In the genomic region with DNA sequence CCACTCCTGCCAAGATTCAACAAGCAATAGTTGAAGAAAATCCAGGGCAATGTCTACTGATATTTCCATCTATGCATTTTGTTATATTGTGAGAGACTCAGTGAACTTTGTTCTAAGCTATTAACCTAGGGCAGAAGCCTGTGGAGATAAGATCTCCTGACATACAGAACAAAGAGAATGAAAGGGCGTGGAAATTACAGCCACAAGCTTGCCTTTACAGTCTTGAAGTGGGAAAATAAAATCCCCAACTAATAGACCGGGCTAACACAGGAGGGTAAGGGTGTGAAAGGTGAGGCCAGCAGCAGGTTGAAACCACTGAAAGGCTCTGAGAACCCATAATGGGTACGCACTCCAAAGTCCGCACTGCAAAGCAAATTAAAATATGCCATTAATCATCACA, we compare ENCODE assay signal across 25 mouse cellular contexts.
DNase-seq lines count a peak whose midpoint lies in the region; ATAC-seq and TF ChIP-seq lines count a peak whose summit lies in the region.
"Had no signal": no experiment of that assay in that cellular context is flagged by ENCODE, and none has a peak within 500 bp of the region (broad histone marks: within the 10 kb centered on the region; RNA-seq: fewer than 3 reads in every experiment).

No protein-coding gene starts in this region.

- H3K36me3 ChIP-seq in intestine, postnatal 0 days (ENCODE audit: control insufficient read depth, insufficient read depth) = no peaks in the 10 kb centered on the region
- H3K36me3 ChIP-seq in midbrain, embryonic 16.5 days (ENCODE audit: control insufficient read depth, insufficient read depth, low read length) = no peaks in the 10 kb centered on the region
- H3K36me3 ChIP-seq: embryonic facial prominence, embryonic 10.5 days; forebrain, embryonic 10.5 days; heart, embryonic 15.5 days; hindbrain, embryonic 10.5 days had no signal

- DNase-seq in CD4-positive helper T cell, adult 2 months (ENCODE audit: low read depth, low spot score) = peak; percentile 23
- DNase-seq in CD4-positive, CD25-positive, alpha-beta regulatory T cell, adult 2 months (ENCODE audit: low read depth, low spot score) = peak; percentile 33
- no peak for DNase-seq in c-Kit-positive CD71-positive TER-119-positive erythroid progenitor cells, embryonic 14.5 days (ENCODE audit: low spot score)
- DNase-seq in kidney, adult 8-10 months = no peak
- DNase-seq: adrenal gland, adult 2 months; adrenal gland, postnatal 25 days; cerebellum, adult 11 months; cerebellum, adult 9-10 months; cerebellum, postnatal 36 days; gastrocnemius, adult 2 months; gastrocnemius, postnatal 25 days; kidney, adult 9 months had no signal

- H3K4me3 ChIP-seq in intestine, postnatal 0 days (ENCODE audit: low read depth, low read length) = no peak overlapping the region
- no peak overlapping the region for H3K4me3 ChIP-seq in midbrain, embryonic 16.5 days (ENCODE audit: low read depth, low read length)
- H3K4me3 ChIP-seq: embryonic facial prominence, embryonic 10.5 days; erythroblast, embryonic 14.5 days; forebrain, embryonic 10.5 days; gastrocnemius, adult 2 months; heart, embryonic 15.5 days; hindbrain, embryonic 10.5 days had no signal

- 0 out of 2 replicates have a peak overlapping the region, but pooled peaks have one; percentile 1 for H3K4me2 ChIP-seq in intestine, postnatal 0 days (replicated peaks; ENCODE audit: low read depth)
- H3K4me2 ChIP-seq in midbrain, embryonic 16.5 days (ENCODE audit: low read length) = no peak overlapping the region
- H3K4me2 ChIP-seq: heart, embryonic 11.5 days; heart, embryonic 15.5 days; hindbrain, embryonic 14.5 days had no signal

- ATAC-seq in inflammation-experienced regulatory T-cells, adult 6 months = peak; percentile 54
- peak; percentile 93 for ATAC-seq in intestine, postnatal 0 days
- no peak for ATAC-seq in midbrain, embryonic 16.5 days
- ATAC-seq: forebrain, embryonic 14.5 days; Patski had no signal

- H3K9me3 ChIP-seq in intestine, postnatal 0 days (ENCODE audit: control insufficient read depth) = no peaks in the 10 kb centered on the region
- no peaks in the 10 kb centered on the region for H3K9me3 ChIP-seq in midbrain, embryonic 16.5 days (replicated peaks; ENCODE audit: control insufficient read depth, low read length, poor library complexity, severe bottlenecking)
- H3K9me3 ChIP-seq: embryonic facial prominence, embryonic 10.5 days; forebrain, embryonic 10.5 days; heart, embryonic 15.5 days; hindbrain, embryonic 10.5 days had no signal

- no peaks in the 10 kb centered on the region; the same call in 1 of the 2 replicates for H3K4me1 ChIP-seq in intestine, postnatal 0 days (replicated peaks; ENCODE audit: control insufficient read depth, insufficient read depth, low read length)
- peaks cover under 1% of the 10 kb centered on the region; the same call in 1 of the 2 replicates for H3K4me1 ChIP-seq in midbrain, embryonic 16.5 days (ENCODE audit: control insufficient read depth, insufficient read depth, low read length)
- H3K4me1 ChIP-seq: heart, embryonic 15.5 days had no signal

- H3K9ac ChIP-seq in intestine, postnatal 0 days (ENCODE audit: low read depth, low read length) = no peak overlapping the region
- no peak overlapping the region for H3K9ac ChIP-seq in midbrain, embryonic 16.5 days (ENCODE audit: low read depth, low read length)
- H3K9ac ChIP-seq: heart, embryonic 15.5 days; hindbrain, embryonic 14.5 days had no signal

- WGBS in intestine, postnatal 0 days = 41% methylated on average over 4 of the region's 4 CpGs
- 84% methylated on average over 4 of the region's 4 CpGs for WGBS in midbrain, embryonic 16.5 days

- H3K27me3 ChIP-seq in intestine, postnatal 0 days (replicated peaks; ENCODE audit: control insufficient read depth, insufficient read depth, low read length) = no peaks in the 10 kb centered on the region
- H3K27me3 ChIP-seq in midbrain, embryonic 16.5 days (ENCODE audit: control insufficient read depth, insufficient read depth, low read depth, low read length) = no peaks in the 10 kb centered on the region
- H3K27me3 ChIP-seq: CH12.LX; heart, embryonic 15.5 days; Patski had no signal

- H3K27ac ChIP-seq in intestine, postnatal 0 days (ENCODE audit: low read depth, low read length) = peak overlapping the region; percentile 15; the same call in 1 of the 2 replicates
- H3K27ac ChIP-seq in midbrain, embryonic 16.5 days (ENCODE audit: low read length) = no peak overlapping the region
- H3K27ac ChIP-seq: embryonic facial prominence, embryonic 10.5 days; forebrain, embryonic 10.5 days; gastrocnemius, adult 2 months; heart, embryonic 15.5 days; hindbrain, embryonic 10.5 days; hindbrain, embryonic 14.5 days had no signal

- TF ChIP-seq CTCF in intestine, postnatal 0 days (IDR thresholded peaks at IDR 0.05; ENCODE audit: low read depth) = no peak

Comparison
In these comparisons a context has a peak if more than half of its experiments do, and no peak if none do; other contexts are left out.
1. DNase-seq: peak in CD4-positive helper T cell, adult 2 months (single experiment) and CD4-positive, CD25-positive, alpha-beta regulatory T cell, adult 2 months (single experiment); none in c-Kit-positive CD71-positive TER-119-positive erythroid progenitor cells, embryonic 14.5 days (single experiment) and kidney, adult 8-10 months (0 of 2).